Mouse (Mus musculus) lung, adult 2 months (tissue): ENCODE data around the gene Ugt1a9.
"Not testable (repeated sequence)": the region's sequence is repeated elsewhere in the genome, so short reads cannot be mapped to it uniquely, and the experiment has no call there.

Experiments
- CTCF ChIP-seq: fragments of 200-500 bp; IDR thresholded peaks from 2 replicates; pipeline ENCODE4 v1.5.1; 2011; ENCODE audit warnings: mild to moderate bottlenecking, low read length, control low read depth; ENCODE audit not compliant: insufficient read depth
- POLR2A ChIP-seq: fragments of 200-500 bp; IDR thresholded peaks from 2 replicates; pipeline ENCODE4 v1.6.1; 2011; ENCODE audit warnings: low read depth, mild to moderate bottlenecking, control low read depth, low read length, borderline replicate concordance; ENCODE audit errors: extremely low read depth

GRCm38 (mm10) chr1:88140492-88140891, 69.9 kb downstream of the Ugt1a9 start:
- TF ChIP-seq CTCF, POLR2A: not testable (repeated sequence)
